Mouse (Mus musculus) neural tube, embryonic 11.5 days (tissue): ENCODE results near the gene Kat2a. TPM values are rescaled to one million over a fixed set of nuclear protein-coding genes. Genes with fewer than 3 reads are reported as not detected.

Experiments used
- ATAC-seq: fragments of 200-750 bp; cut with Nextera tagmentation; 2 replicates; pipeline ENCODE4 v1.8.0; 2017; ENCODE audit warnings: moderate number of reproducible peaks, mild to moderate bottlenecking, moderate TSS enrichment, moderate library complexity; ENCODE audit not compliant: insufficient read depth, low FRiP score, low TSS enrichment
- DNase-seq: peaks from one replicate; pipeline ENCODE4 v3.0.0-alpha.2; 2015; ENCODE audit warnings: low spot score
- H3K27ac ChIP-seq: fragments of 300-500 bp; sonication (generic); 2 replicates; pipeline ENCODE4 v1.5.1; 2014; ENCODE audit warnings: low read depth, mild to moderate bottlenecking, low read length
- H3K27me3 ChIP-seq: fragments of 300-500 bp; sonication (generic); 2 replicates; pipeline ENCODE4 v1.6.1; 2014; ENCODE audit warnings: mild to moderate bottlenecking, low read length, mixed read lengths; ENCODE audit not compliant: control insufficient read depth, insufficient read depth
- H3K36me3 ChIP-seq: fragments of 300-500 bp; sonication (generic); 2 replicates; pipeline ENCODE4 v1.6.1; 2014; ENCODE audit warnings: mild to moderate bottlenecking, low read length, moderate library complexity, mixed read lengths; ENCODE audit not compliant: control insufficient read depth, insufficient read depth
- H3K4me1 ChIP-seq: fragments of 300-500 bp; sonication (generic); 2 replicates; pipeline ENCODE4 v1.6.1; 2014; ENCODE audit warnings: low read length, mixed read lengths; ENCODE audit not compliant: control insufficient read depth, insufficient read depth
- H3K4me2 ChIP-seq: fragments of 300-500 bp; sonication (generic); 2 replicates; pipeline ENCODE4 v1.6.1; 2014; ENCODE audit warnings: low read depth, mild to moderate bottlenecking, moderate library complexity
- H3K4me3 ChIP-seq: fragments of 300-500 bp; sonication (generic); 2 replicates; pipeline ENCODE4 v1.5.1; 2014; ENCODE audit warnings: low read depth, low read length
- H3K9ac ChIP-seq: fragments of 300-500 bp; sonication (generic); 2 replicates; pipeline ENCODE4 v1.6.1; 2014; ENCODE audit warnings: mild to moderate bottlenecking, low read length
- H3K9me3 ChIP-seq: fragments of 300-500 bp; sonication (generic); 2 replicates; pipeline ENCODE4 v1.6.1; 2016; ENCODE audit warnings: low read length; ENCODE audit not compliant: control insufficient read depth
- WGBS: fragments of 180-500 bp; shearing (Covaris S2); extraction: QIAGEN DNeasy Blood & Tissue Kit; methylation state at CpG from one replicate; pipeline ENCODE4 v1.1.7; 2014; 5-methylcytosine and 5-hydroxymethylcytosine counted together
- polyA plus RNA-seq: library from polyadenylated mRNA; unstranded; fragments of >200 nt; fragmentation: Nextera tagmentation; extraction: Ambion mirVana; gene quantifications from 2 replicates; pipeline ENCODE4 v1.2.1, GENCODE M21; 2014

Gene Kat2a
- polyA plus RNA-seq, 1 experiment from 2014 or later, result 66.4 TPM

DNA sequence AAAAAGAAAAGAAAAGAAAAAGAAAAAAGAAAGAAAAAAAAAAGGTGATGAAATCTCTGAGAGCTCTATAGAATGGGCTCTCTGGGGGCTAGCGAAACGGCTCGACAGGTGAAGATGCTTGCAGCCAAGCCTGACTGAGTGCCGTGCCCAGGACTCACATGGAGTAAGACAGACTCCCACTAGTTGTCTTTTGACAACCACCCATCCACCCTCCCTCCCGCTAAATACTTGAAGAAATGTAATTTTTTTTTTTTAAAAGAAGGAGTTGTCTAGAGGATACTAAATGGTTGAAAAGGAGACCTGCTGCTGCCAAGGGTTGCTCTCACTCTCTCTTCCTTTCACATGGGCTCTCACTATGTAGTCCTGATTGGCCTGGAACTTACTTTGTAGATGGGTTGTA, 26.5 kb upstream of the Kat2a start:
- 21% methylated on average over 5 of the region's 5 CpGs for WGBS
- H3K27me3 ChIP-seq, result no peaks in the 10 kb centered on the region
- H3K4me3 ChIP-seq, result peak overlapping the region; percentile 96
- no peak overlapping the region for H3K27ac ChIP-seq
- no peaks in the 10 kb centered on the region for H3K36me3 ChIP-seq
- peaks cover 11% of the 10 kb centered on the region for H3K4me1 ChIP-seq
- DNase-seq (no peak), ATAC-seq (no peak; the same call in 1 of the 2 replicates)
- peak overlapping the region; percentile 45 for H3K4me2 ChIP-seq
- no peak overlapping the region for H3K9ac ChIP-seq
- no peaks in the 10 kb centered on the region for H3K9me3 ChIP-seq

DNA sequence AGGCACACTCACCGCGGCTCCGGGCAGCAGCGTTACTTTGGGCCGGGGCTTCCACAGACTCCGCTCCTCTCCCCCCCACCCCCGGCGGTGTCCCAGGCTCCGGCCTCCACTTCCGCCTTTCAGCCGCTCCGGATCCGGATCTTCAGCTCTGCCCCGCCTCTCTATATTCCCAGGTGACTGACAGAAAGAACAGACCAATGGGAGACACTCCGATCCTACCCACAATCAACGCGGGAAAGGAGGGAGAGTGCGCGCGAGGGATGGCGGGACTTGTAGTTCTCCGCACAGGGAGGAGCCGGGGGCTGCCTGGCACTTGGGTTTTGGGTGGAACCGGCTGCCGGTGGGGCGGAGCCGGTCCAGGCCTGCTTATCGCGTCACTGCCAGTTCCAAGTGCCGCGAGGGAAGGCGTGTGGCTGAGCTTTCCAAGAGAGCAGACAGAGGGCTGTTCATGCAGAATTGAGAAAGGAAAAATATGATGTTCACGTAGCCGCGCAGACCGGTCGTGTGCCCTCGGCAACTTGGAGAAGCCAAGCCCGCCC, 25.9 kb upstream of the Kat2a start, which contains the start of gene Rab5c:
TSS of gene Rab5c (minus strand) at position 150 of the 539 bp plus-strand sequence.
- peak within 1 kb of the TSS; percentile 91 for H3K9ac ChIP-seq
- no peaks in the 10 kb centered on the region for H3K27me3 ChIP-seq
- WGBS, result under 1% methylated on average over 39 of the region's 39 CpGs
- H3K4me1 ChIP-seq, result peaks cover 11% of the 10 kb centered on the region
- H3K9me3 ChIP-seq, result no peaks in the 10 kb centered on the region
- ATAC-seq, result peak; percentile 99
- H3K36me3 ChIP-seq, result no peaks in the 10 kb centered on the region
- no peak within 1 kb of the TSS for H3K27ac ChIP-seq
- peak within 1 kb of the TSS; percentile 96 for H3K4me3 ChIP-seq
- peak; percentile 98 for DNase-seq
- peak within 1 kb of the TSS; percentile 83 for H3K4me2 ChIP-seq

DNA sequence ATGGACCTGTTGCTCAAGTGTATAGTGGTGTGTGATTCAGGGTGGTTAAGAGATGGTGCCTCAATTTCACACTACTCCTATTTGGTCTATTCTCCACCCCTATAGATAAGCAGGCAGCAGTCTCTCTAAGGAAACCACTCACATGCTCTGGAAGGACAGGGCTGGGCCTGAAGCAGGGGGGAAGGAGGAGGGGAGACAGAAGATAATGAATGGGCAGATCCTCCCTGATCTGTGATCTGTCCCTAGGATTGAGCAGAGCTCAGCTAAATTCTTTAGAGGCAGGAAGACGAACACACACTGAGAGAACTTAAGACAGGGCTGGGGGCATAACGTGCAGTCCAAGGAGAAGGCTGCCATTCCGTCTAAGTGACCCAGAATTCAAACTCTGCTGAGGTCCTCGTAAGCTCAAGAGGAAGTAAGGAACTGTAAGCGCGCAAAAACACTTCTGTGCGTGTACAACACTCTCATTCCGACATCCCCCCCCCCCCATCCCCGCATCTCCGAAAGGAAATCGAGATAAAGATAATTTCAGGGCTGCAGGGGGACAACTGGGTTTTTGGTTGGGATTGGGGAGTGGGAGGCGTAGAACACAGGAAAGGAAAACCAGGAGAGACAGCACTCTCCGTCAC, 25.0 kb upstream of the Kat2a start:
- no peak for ATAC-seq
- Histone ChIP-seq H3K4me3 (peak overlapping the region; percentile 96), H3K4me1 (peaks cover 11% of the 10 kb centered on the region), H3K27me3 (no peaks in the 10 kb centered on the region), H3K9me3 (no peaks in the 10 kb centered on the region), H3K27ac (no peak overlapping the region), H3K9ac (peak overlapping the region; percentile 91), H3K4me2 (peak overlapping the region; percentile 83), H3K36me3 (no peaks in the 10 kb centered on the region)
- WGBS, result 6% methylated on average over 13 of the region's 13 CpGs
- no peak for DNase-seq

DNA sequence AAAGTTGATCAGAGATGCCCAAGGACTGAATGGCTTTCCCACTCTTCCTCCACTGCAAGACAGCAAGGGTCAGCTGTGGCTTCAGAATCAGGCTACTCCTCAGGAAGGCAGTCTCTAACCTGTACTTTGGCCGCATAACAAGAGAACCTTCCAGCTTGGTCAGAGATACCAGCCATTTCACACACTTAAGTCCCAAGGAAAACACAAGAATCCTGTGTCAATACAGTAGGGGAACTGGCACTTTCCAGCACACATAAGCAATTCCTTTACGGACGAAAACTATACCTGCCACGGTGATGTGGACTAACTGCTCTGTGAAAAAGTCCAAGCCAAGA, 24.4 kb upstream of the Kat2a start:
- H3K27ac ChIP-seq, result no peak overlapping the region
- peak overlapping the region; percentile 96; the same call in 1 of the 2 replicates for H3K4me3 ChIP-seq
- H3K36me3 ChIP-seq, result no peaks in the 10 kb centered on the region
- H3K4me1 ChIP-seq, result peaks cover 11% of the 10 kb centered on the region
- H3K4me2 ChIP-seq, result peak overlapping the region; percentile 83
- DNase-seq (no peak), ATAC-seq (no peak)
- WGBS, result 85% methylated on average over 4 of the region's 4 CpGs
- no peaks in the 10 kb centered on the region for H3K27me3 ChIP-seq
- no peak overlapping the region; the same call in 1 of the 2 replicates for H3K9ac ChIP-seq
- no peaks in the 10 kb centered on the region for H3K9me3 ChIP-seq

DNA sequence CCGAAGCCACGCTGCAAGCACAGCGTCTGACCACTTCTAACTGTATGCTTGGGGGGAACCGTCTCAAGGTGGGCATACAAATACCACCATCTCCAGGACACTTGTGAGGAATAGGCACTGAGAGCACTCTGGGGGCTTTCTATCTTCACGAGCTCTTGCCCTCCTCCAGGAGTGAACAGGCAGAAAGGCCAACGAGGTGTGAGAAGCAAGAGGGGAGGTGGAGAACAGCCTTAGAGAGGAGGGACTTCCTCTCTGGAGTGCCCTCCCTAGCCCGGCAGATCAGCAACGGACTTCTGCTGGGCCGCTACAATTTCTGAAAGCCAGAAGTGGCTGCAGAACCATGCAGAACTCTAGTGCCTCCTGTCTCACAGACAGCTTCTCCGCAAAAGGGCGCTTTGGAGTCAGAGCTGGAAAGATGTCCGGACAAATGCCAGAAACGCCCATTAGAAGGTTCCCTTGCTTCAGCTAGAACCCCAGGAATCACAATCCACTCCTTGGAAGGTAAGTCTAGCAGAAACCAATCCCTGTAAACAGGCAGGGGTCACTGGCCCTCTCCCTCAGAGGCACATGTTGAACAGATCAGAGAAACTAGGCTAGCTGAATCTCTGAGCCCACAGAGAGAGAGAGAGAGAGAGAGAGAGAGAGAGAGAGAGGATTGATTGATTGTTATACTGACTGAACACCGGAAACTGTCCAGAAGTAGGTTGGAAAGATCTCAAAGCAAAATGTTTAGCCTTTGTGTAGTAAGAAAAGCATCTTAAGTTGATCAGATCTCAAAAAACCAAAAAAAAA, 23.9 kb upstream of the Kat2a start:
- H3K4me2 ChIP-seq, result peak overlapping the region; percentile 17; the same call in 1 of the 2 replicates
- WGBS, result 78% methylated on average over 14 of the region's 14 CpGs
- no peak overlapping the region for H3K9ac ChIP-seq

GRCm38 (mm10) chr11:100735134-100735865, 23.0 kb upstream of the Kat2a start:
- DNase-seq, result no peak
- Histone ChIP-seq H3K27ac (no peak overlapping the region), H3K9me3 (no peaks in the 10 kb centered on the region), H3K9ac (no peak overlapping the region), H3K4me3 (no peak overlapping the region), H3K4me2 (no peak overlapping the region), H3K27me3 (no peaks in the 10 kb centered on the region), H3K36me3 (no peaks in the 10 kb centered on the region), H3K4me1 (peaks cover 11% of the 10 kb centered on the region)
- WGBS, result 91% methylated on average over 9 of the region's 9 CpGs
- ATAC-seq, result no peak

More for the DNA sequence above, 23.9 kb upstream of the Kat2a start:
- DNase-seq, result no peak
- H3K9me3 ChIP-seq, result no peaks in the 10 kb centered on the region
- H3K4me1 ChIP-seq, result peaks cover 11% of the 10 kb centered on the region
- H3K4me3 ChIP-seq, result no peak overlapping the region
- no peaks in the 10 kb centered on the region for H3K27me3 ChIP-seq
- no peak for ATAC-seq
- H3K27ac ChIP-seq, result no peak overlapping the region
- no peaks in the 10 kb centered on the region for H3K36me3 ChIP-seq

DNA sequence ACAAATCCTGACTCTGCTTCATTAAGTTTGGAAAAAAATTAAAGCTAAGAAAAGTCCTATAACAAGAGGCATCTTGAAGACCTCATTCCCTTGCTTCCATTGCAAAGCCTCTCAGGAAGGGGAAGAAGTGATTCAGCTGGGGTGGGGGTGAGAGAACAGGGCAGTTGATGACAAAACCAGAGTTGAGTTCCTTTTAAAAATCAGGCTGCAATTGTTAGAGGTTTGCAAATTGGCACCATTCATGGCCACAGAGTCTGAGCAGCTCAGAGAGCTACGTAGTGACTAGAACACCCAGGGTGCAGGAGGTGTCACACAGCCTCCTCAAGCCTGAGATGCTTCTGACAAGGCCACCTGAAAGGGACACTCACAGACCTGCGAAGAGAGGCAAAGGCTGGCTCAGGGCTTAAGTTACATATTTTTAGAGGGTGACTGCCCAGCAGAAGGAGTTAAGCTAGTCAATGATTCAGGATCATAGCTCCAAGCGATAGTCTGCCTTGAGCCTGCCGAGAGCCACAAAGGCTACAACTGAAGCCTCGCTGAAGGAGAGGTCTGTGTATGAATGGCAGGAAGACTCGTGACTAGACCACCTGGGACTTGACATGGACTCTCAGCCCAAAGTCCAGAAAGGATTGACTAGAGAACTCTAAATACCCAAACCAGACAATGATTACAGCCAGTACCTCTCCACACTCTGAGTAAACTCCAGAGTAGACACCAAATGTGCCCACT, 18.4 kb upstream of the Kat2a start:
- WGBS, result 82% methylated on average over 6 of the region's 6 CpGs
- no peaks in the 10 kb centered on the region for H3K36me3 ChIP-seq

DNA sequence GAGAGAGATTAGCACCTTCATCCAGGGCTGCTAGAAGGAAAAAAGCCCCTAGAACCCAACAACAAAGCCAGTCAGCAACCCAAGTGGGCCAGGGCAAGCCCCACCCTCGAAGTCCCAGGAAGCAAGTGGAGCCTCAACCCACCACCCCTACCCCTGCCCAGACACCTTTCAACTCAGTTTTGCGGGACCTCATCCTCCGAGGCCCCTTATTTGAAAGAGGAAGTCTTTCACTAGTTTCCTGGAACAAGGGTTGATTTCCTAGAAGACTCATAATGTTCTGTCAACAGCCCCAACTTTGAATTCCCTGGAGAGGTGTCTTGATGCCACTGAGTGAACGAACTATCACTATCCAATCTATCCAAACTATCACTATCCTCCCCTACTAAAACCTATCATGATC, 17.7 kb upstream of the Kat2a start:
- Histone ChIP-seq H3K9ac (no peak overlapping the region), H3K36me3 (no peaks in the 10 kb centered on the region), H3K9me3 (no peaks in the 10 kb centered on the region), H3K4me1 (no peaks in the 10 kb centered on the region), H3K27me3 (no peaks in the 10 kb centered on the region), H3K4me2 (no peak overlapping the region), H3K4me3 (no peak overlapping the region), H3K27ac (no peak overlapping the region)
- whole genome bisulfite sequencing, result 92% methylated on average over 4 of the region's 4 CpGs
- no peak for DNase-seq
- no peak for ATAC-seq

More for the DNA sequence above, 18.4 kb upstream of the Kat2a start:
- Histone ChIP-seq H3K4me2 (no peak overlapping the region), H3K9me3 (no peaks in the 10 kb centered on the region), H3K27ac (no peak overlapping the region), H3K27me3 (no peaks in the 10 kb centered on the region), H3K9ac (no peak overlapping the region), H3K4me3 (no peak overlapping the region), H3K4me1 (no peaks in the 10 kb centered on the region)
- DNase-seq (no peak), ATAC-seq (no peak)
